Mouse (Mus musculus): Measurements from ENCODE around the gene Aig1. TPM values are rescaled to one million over a fixed set of nuclear protein-coding genes. Genes with fewer than 3 reads are reported as not detected.

Gene Aig1
- polyA plus RNA-seq, 1 experiment from 2014 or later: 53.5 TPM

DNA sequence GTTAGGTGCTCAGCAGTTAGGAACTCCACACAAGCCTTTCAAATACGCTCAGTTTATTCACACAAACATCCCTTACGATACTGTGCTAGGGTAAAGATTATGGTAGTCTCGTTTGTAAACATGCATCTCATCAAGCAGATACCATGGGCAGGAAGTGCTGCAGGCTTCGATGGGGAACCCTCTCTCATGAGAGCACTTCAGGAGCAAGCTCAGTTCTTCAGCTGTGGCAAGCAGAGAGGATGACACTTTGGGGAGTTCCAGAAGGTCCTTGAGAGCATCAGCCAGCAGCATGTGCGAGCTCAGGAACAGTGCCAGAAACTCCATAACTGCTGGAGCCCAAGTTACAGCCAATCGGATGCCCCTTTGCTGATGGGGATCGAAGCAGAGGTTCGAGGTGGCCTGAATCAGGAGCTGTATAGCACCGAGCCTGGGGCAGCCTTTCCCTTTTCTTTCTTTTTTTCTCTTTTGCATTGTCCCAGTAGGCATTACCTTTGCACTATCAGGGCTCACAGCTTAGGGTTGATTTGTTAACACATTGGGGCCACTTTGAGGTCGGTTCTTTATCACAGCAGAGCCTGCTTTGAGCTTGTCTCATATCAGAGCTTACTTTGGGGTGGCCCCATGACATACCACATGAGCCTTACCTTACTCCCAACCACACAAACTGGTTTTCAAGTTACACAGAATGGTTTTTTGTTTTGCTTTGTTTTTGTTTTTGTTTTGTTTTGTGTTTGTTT, 5.7 kb upstream of the Aig1 start:
- WGBS: 87% methylated on average over 10 of the region's 10 CpGs
- H3K27ac ChIP-seq: no peak overlapping the region

DNA sequence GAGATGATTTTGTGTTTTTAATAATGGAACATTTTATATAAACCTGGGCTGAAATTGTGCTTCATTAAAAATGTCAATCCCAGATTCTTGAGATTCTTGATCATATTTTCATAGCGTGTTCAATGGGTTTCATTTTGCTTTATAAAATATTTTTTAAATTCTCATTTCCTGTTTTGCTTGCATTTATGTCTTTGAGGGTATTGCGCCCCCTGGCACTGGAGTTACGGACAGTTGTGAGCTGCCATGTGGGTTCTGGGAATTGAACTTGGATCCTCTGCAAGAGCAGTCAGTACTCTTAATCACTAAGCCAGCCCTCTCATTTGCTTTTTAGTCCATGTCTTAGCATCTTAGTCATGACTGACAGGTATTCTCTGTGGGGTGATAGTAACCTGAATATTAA, 1.8 kb upstream of the Aig1 start:
- Histone ChIP-seq H3K9ac (replicated peaks) (no peak overlapping the region), H3K9me3 (no peaks in the 10 kb centered on the region), H3K4me1 (replicated peaks) (peaks cover 9% of the 10 kb centered on the region; the same call in 1 of the 2 replicates), H3K4me3 (replicated peaks) (no peak overlapping the region), H3K36me3 (no peaks in the 10 kb centered on the region), H3K4me2 (replicated peaks) (no peak overlapping the region), H3K27me3 (no peaks in the 10 kb centered on the region), H3K27ac (no peak overlapping the region)
- WGBS: 82% methylated on average over 3 of the region's 3 CpGs
- no peak for ATAC-seq

More for the DNA sequence above, 5.7 kb upstream of the Aig1 start:
- no peaks in the 10 kb centered on the region for H3K4me1 ChIP-seq (replicated peaks)
- H3K36me3 ChIP-seq: no peaks in the 10 kb centered on the region
- H3K9ac ChIP-seq (replicated peaks): no peak overlapping the region
- H3K4me2 ChIP-seq (replicated peaks): no peak overlapping the region
- no peak for ATAC-seq
- no peak overlapping the region for H3K4me3 ChIP-seq (replicated peaks)
- H3K9me3 ChIP-seq: no peaks in the 10 kb centered on the region
- H3K27me3 ChIP-seq: no peaks in the 10 kb centered on the region

DNA sequence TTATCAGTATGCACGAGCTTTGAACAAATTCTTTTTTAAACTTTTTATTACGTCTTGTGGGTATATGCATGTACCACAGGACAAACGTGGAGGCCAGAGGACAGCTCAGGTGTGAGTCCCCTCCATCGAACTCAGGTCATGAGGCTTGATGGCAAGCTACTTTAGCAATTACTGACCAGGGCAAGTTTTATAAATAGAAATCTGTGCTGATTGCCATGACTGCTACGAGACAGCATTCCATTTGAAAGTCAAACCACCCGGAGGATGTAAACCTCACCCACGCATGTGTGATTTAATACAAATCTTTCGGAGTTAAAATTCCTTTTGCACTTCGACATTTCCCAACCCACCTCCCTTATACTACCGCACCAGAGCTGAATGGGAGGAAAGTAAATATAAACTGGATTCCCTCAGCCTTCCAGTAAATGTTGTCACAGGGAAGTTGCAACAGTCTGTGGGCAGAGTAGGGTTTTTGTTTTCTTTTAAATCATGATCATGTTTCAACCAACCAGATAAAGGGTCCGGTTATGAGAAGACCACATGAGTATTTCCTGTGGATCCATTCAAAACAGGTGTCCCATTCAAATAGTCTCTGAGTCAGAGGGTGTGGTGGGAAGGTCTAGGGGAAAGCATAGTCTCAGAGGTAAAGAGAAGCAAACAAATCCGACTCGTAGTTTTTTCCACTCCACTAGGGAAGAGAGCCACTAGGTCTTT, 699 bp upstream of the Aig1 start:
- peak; percentile 46 for ATAC-seq
- H3K4me1 ChIP-seq (replicated peaks): peaks cover 9% of the 10 kb centered on the region; the same call in 1 of the 2 replicates
- no peaks in the 10 kb centered on the region for H3K27me3 ChIP-seq
- 0 out of 2 replicates have a peak overlapping the region, but pooled peaks have one; percentile 82 for H3K9ac ChIP-seq (replicated peaks)
- no peaks in the 10 kb centered on the region for H3K36me3 ChIP-seq
- 57% methylated on average over 13 of the region's 13 CpGs for WGBS
- peak overlapping the region; percentile 64 for H3K4me2 ChIP-seq (replicated peaks)
- peak overlapping the region; percentile 80 for H3K4me3 ChIP-seq (replicated peaks)
- H3K27ac ChIP-seq: no peak overlapping the region
- no peaks in the 10 kb centered on the region for H3K9me3 ChIP-seq

DNA sequence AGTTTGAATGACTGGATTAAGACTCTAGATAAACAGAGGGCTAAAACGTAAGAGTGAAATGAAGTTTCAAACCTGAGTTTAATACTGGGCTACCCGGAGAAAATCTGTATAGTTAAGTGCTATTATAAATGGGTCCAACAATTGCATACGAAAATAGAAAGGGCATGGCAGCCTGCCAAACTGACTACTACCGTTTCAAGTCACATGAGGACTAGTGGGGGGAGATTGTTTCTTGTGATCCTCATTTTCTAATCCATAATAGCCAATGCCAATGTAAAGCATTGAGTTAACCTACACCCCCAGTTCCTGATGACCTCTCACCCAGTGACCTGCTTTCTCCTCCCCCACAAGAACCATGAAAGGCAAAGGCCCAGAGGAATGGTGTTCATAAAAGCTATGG, 2.4 kb downstream of the Aig1 start:
- Histone ChIP-seq H3K36me3 (no peaks in the 10 kb centered on the region), H3K9me3 (no peaks in the 10 kb centered on the region), H3K27me3 (no peaks in the 10 kb centered on the region), H3K9ac (replicated peaks) (no peak overlapping the region), H3K4me1 (replicated peaks) (peaks cover 15% of the 10 kb centered on the region), H3K27ac (no peak overlapping the region), H3K4me3 (replicated peaks) (no peak overlapping the region), H3K4me2 (replicated peaks) (no peak overlapping the region)
- no peak for ATAC-seq
- 56% methylated on average over 4 of the region's 4 CpGs for WGBS

DNA sequence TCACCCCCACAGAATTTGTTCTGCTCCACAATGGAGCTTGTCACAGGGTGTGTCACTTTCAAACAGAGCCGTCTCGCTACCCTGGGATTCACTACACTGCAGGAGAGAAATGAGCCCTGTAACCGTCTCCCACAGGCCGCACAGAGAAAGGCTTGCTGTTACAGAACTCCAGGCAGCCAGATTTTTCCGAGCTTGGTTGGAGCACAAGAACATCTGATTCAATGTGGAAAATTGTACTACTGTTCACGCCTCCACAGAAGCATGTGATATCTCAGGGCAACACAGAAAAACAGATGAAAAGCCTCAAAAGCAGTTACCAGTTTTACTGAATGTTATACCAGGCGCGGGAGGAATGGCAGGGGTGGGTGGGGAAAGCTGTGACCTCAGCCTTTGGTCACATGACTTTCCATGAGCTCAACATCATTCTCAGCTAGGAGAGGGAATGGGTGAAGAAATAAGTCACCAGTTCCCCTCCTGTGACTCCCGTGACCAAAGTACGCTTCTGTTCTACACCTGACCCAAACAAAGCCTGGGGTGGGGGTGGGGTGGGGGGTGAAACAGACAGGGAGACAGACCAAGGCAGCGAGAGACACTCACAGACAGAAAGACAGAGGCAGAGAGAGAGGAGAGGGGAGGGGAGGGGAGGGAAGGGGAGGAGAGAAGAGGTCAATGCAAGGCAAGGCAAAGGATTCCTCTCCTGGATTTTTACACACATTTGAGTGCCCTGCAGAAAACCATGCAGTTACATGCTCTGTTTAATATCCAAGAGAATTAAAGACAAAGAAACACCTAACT, 7.5 kb downstream of the Aig1 start:
- Histone ChIP-seq H3K4me2 (replicated peaks) (peak overlapping the region; percentile 48), H3K9ac (replicated peaks) (peak overlapping the region; percentile 56), H3K4me3 (replicated peaks) (peak overlapping the region; percentile 23), H3K9me3 (no peaks in the 10 kb centered on the region), H3K36me3 (no peaks in the 10 kb centered on the region), H3K27me3 (no peaks in the 10 kb centered on the region), H3K27ac (peak overlapping the region; percentile 70), H3K4me1 (replicated peaks) (peaks cover 12% of the 10 kb centered on the region)
- peak; percentile 86 for ATAC-seq
- 9% methylated on average over 11 of the region's 11 CpGs for WGBS

DNA sequence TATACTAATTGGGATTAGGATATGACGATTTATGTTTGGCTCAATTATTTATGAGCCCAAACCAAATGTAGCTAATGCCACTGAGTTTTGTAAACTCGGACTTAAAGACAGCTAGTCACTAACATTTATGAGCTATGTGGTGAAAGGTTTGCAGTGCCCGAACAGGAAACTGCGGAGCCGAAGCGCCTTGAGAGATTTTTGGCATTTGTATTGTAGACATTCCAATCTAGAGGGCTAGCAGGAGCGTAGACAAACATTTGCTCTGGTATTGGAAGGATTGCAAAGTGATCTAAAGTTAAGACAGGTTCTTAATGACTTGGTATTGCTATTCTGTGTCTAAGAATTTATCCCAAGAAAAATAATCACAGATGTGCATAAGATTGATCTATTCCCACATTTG, 12.3 kb downstream of the Aig1 start:
- Histone ChIP-seq H3K36me3 (0 out of 2 replicates have a peak, but pooled peaks cover 3% of the 10 kb centered on the region), H3K4me1 (replicated peaks) (peaks cover 6% of the 10 kb centered on the region), H3K4me2 (replicated peaks) (no peak overlapping the region), H3K9me3 (no peaks in the 10 kb centered on the region), H3K9ac (replicated peaks) (no peak overlapping the region), H3K4me3 (replicated peaks) (no peak overlapping the region), H3K27ac (no peak overlapping the region), H3K27me3 (no peaks in the 10 kb centered on the region)
- ATAC-seq: no peak
- 96% methylated on average over 7 of the region's 7 CpGs for WGBS

DNA sequence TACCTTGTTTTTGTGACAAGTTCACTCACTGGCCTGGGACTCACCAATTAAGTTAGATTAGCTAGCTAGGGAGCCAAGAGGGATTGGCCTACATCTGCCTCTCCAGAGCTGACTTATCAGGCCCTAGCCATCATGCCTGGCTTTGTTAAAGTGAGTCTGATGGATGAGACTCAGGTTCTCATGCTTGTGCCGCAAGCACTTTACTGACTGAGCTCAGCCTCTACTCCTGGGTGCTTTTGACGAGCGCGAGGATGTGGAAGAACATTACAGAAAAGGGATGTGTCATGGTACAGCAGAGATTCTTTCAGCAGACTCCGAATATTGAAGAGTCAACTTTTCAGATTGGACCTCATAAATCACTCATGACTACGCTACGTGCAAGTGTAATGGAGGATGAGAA, 12.8 kb downstream of the Aig1 start:
- no peak overlapping the region for H3K27ac ChIP-seq
- H3K4me2 ChIP-seq (replicated peaks): no peak overlapping the region
- no peaks in the 10 kb centered on the region for H3K27me3 ChIP-seq
- H3K4me3 ChIP-seq (replicated peaks): no peak overlapping the region
- no peaks in the 10 kb centered on the region for H3K9me3 ChIP-seq
- WGBS: 96% methylated on average over 7 of the region's 7 CpGs
- peaks cover 1% of the 10 kb centered on the region for H3K4me1 ChIP-seq (replicated peaks)
- 0 out of 2 replicates have a peak, but pooled peaks cover 3% of the 10 kb centered on the region for H3K36me3 ChIP-seq
- no peak for ATAC-seq
- H3K9ac ChIP-seq (replicated peaks): no peak overlapping the region

DNA sequence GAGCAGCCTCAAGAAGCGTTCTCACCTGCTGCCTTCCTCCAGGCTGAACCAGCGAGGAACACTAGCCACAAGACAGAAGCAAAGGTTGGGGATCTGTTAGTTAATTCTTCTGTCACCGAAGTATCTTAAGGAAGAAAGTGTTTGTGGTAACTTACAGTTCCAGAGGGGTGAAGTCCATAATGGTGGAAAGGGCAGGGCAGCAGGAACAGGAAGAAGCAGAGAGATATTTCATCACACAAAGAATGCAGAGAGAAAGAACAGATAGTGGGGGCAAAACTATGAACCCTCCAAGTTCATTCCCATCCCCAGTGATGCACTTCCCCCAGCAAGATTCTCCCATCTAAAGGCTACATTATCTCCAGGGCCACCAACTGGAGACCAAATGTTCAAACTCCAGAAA, 13.7 kb downstream of the Aig1 start:
- no peak overlapping the region for H3K4me3 ChIP-seq (replicated peaks)
- 0 out of 2 replicates have a peak, but pooled peaks cover 2% of the 10 kb centered on the region for H3K4me1 ChIP-seq (replicated peaks)
- H3K9ac ChIP-seq (replicated peaks): no peak overlapping the region
- no peak overlapping the region for H3K4me2 ChIP-seq (replicated peaks)
- ATAC-seq: no peak
- no peaks in the 10 kb centered on the region for H3K9me3 ChIP-seq
- 94% methylated on average over 3 of the region's 3 CpGs for WGBS
- no peaks in the 10 kb centered on the region for H3K27me3 ChIP-seq
- H3K27ac ChIP-seq: no peak overlapping the region
- H3K36me3 ChIP-seq: 0 out of 2 replicates have a peak, but pooled peaks cover 3% of the 10 kb centered on the region

DNA sequence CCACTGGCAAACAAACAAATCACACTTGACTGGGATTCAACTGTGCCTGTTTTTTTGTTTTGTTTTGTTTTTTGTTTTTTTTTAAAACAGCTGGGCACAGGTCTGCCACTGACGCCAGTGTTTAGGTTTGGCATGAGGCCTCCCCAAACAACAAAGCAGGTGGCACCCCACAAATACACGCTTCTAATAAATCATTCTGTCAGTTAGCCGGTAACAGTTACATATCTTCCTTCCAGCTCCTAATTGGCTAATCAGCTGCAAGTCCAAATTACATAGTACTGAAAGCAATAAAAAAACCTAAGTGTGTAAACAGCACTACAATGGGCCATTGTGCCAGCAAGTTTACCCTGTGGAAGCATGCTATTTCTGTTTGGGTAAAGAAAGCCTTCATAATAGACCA, 18.7 kb downstream of the Aig1 start:
- H3K4me3 ChIP-seq (replicated peaks): no peak overlapping the region
- H3K36me3 ChIP-seq: 0 out of 2 replicates have a peak, but pooled peaks cover 3% of the 10 kb centered on the region
- no peak overlapping the region for H3K9ac ChIP-seq (replicated peaks)
- H3K27me3 ChIP-seq: no peaks in the 10 kb centered on the region
- H3K4me2 ChIP-seq (replicated peaks): no peak overlapping the region
- H3K9me3 ChIP-seq: no peaks in the 10 kb centered on the region
- no peak for ATAC-seq
- peaks cover 7% of the 10 kb centered on the region; the same call in 1 of the 2 replicates for H3K4me1 ChIP-seq (replicated peaks)
- no peak overlapping the region for H3K27ac ChIP-seq
- 53% methylated on average over 3 of the region's 3 CpGs for WGBS

DNA sequence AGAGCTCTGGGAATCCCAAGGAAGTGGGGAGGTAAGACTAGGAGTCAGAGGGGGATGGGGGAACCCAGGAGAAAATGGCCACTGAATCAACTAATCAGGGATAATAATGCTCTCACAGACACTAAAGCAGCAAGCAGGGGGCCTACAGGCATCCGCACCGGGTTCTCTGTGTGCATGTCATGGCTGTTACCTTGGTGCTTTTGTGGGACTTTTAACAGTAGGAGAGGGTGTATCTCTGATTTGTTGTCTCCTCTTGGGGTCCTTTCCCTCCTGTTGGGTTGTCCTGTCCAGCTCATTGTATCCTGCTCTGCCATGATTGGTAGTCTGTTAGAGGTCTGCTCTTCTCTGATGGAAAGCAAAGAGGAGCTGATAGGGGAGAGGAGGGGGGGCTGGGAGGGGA, 19.6 kb downstream of the Aig1 start:
- H3K27ac ChIP-seq: no peak overlapping the region
- 3% methylated on average over 2 of the region's 2 CpGs for WGBS

DNA sequence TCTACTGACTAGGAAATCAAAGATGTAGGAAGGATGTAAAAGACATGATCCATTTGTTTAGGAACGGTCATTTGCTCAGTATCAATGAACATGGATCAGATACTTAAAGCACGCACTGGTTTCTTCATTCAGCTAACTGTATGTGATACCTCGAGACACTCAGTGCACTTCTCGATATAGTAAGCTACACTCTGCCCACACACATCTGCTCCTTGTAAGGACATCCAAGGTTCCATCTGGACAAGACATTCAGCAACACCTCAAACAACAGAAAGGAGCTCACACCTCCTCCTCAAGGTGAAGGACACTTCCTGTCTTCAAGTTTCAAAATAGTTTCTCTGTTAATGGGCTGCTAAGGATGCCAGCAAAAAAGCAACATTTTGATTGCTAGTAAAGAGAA, 23.9 kb downstream of the Aig1 start:
- no peak overlapping the region for H3K4me3 ChIP-seq (replicated peaks)
- peaks cover 3% of the 10 kb centered on the region; the same call in 1 of the 2 replicates for H3K4me1 ChIP-seq (replicated peaks)
- no peaks in the 10 kb centered on the region for H3K9me3 ChIP-seq
- no peak for ATAC-seq
- no peak overlapping the region for H3K4me2 ChIP-seq (replicated peaks)
- 91% methylated on average over 4 of the region's 4 CpGs for WGBS
- H3K36me3 ChIP-seq: no peaks in the 10 kb centered on the region
- H3K27me3 ChIP-seq: no peaks in the 10 kb centered on the region
- no peak overlapping the region for H3K27ac ChIP-seq
- H3K9ac ChIP-seq (replicated peaks): no peak overlapping the region

More for the DNA sequence above, 19.6 kb downstream of the Aig1 start:
- no peaks in the 10 kb centered on the region for H3K9me3 ChIP-seq
- H3K4me2 ChIP-seq (replicated peaks): no peak overlapping the region
- H3K4me1 ChIP-seq (replicated peaks): peaks cover 7% of the 10 kb centered on the region; the same call in 1 of the 2 replicates
- peak; percentile 70 for ATAC-seq
- no peak overlapping the region for H3K9ac ChIP-seq (replicated peaks)
- no peak overlapping the region for H3K4me3 ChIP-seq (replicated peaks)
- no peaks in the 10 kb centered on the region for H3K27me3 ChIP-seq
- H3K36me3 ChIP-seq: 0 out of 2 replicates have a peak, but pooled peaks cover 3% of the 10 kb centered on the region

DNA sequence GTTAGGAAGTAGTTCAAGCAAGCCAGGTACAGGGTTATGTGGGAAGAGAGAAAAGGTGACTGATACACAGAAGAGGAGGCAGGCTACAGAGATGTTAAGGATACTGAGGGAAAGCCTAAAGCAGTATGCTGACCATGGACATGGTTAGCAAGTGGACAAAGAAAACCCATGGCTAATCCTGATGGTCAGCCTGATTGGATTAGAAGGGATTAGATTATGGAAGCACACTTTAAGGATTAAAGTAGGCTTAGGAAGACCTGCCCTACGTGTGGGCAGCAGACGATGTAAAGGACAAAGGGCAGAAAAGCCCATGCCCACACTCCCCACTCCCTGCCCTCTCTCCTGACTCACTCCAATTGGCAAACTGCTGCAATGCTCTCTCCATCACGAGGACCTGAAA, 25.0 kb downstream of the Aig1 start:
- Histone ChIP-seq H3K4me3 (replicated peaks) (no peak overlapping the region), H3K4me2 (replicated peaks) (no peak overlapping the region), H3K4me1 (replicated peaks) (no peaks in the 10 kb centered on the region), H3K36me3 (no peaks in the 10 kb centered on the region), H3K9ac (replicated peaks) (no peak overlapping the region), H3K27ac (no peak overlapping the region), H3K27me3 (no peaks in the 10 kb centered on the region), H3K9me3 (no peaks in the 10 kb centered on the region)
- no peak for ATAC-seq
- 44% methylated on average over 3 of the region's 3 CpGs for WGBS
